Mouse (Mus musculus) CH12F3 (cell line): ENCODE measurements around the gene Spaca1.
"Not testable (repeated sequence)": the region's sequence is repeated elsewhere in the genome, so short reads cannot be mapped to it uniquely, and the experiment has no call there.

Experiments used
- in situ Hi-C: fragments of 300-500 bp; cut with MboI; formaldehyde crosslinking; loops from 2 replicates; pipeline ENCODE4 v1.14.3; 2020; ENCODE audit warnings: low sequenced_read_pairs

The Spaca1 gene

GRCm38 (mm10) chr4:34049571-34050255, at the start of gene Spaca1:
Spaca1 (minus strand) TSS chr4:34050191.
- in situ Hi-C loops: no loop called here

GRCm38 (mm10) chr4:34087286-34087685, 37.3 kb upstream of the Spaca1 start:
- in situ Hi-C loops: not testable (repeated sequence)

GRCm38 (mm10) chr4:34081064-34081463, 31.1 kb upstream of the Spaca1 start:
- in situ Hi-C loops: no loop called here

- in situ Hi-C loops: no loop called here
These were observed 19.0 kb upstream of the Spaca1 start for GRCm38 (mm10) chr4:34069002-34069401.

GRCm38 (mm10) chr4:34058320-34058719, 8.3 kb upstream of the Spaca1 start:
- in situ Hi-C loops: no loop called here

- in situ Hi-C loops: no loop called here
These were observed 23.2 kb downstream of the Spaca1 start for GRCm38 (mm10) chr4:34026771-34027170.

GRCm38 (mm10) chr4:34021456-34021855, 28.5 kb downstream of the Spaca1 start:
- in situ Hi-C loops: no loop called here

- in situ Hi-C loops: no loop called here
These were observed 53.6 kb downstream of the Spaca1 start for GRCm38 (mm10) chr4:33996382-33996781.

GRCm38 (mm10) chr4:33992687-33993086, 57.3 kb downstream of the Spaca1 start:
- in situ Hi-C loops: no loop called here

- in situ Hi-C loops: no loop called here
These were observed 61.4 kb downstream of the Spaca1 start for GRCm38 (mm10) chr4:33988466-33989089.
